Mouse (Mus musculus) hindbrain, postnatal 0 days (tissue): ENCODE measurements at regions not wholly inside any gene's neighbourhood (a gene's known extent, or its start where the extent isn't known, plus 50 kb on each side); places are given as distances from the start of the nearest gene placed in this dataset.

ENCODE experiments used
- ATAC-seq: fragments of 200-750 bp; cut with Nextera tagmentation; 2 replicates; pipeline ENCODE4 v1.8.0; 2017; ENCODE audit warnings: mild to moderate bottlenecking, moderate TSS enrichment, moderate library complexity
- DNase-seq: peaks from one replicate; pipeline ENCODE4 v3.0.0-alpha.2; 2015; ENCODE audit warnings: low spot score
- H3K27ac ChIP-seq: fragments of 300-500 bp; sonication (generic); 2 replicates; pipeline ENCODE4 v1.5.1; 2014; ENCODE audit warnings: mild to moderate bottlenecking
- H3K27me3 ChIP-seq: fragments of 300-500 bp; sonication (generic); 2 replicates; pipeline ENCODE4 v1.6.1; 2014; ENCODE audit warnings: low read length, mixed read lengths; ENCODE audit not compliant: insufficient read depth
- H3K36me3 ChIP-seq: fragments of 300-500 bp; sonication (generic); 2 replicates; pipeline ENCODE4 v1.6.1; 2014; ENCODE audit warnings: low read length, mixed read lengths; ENCODE audit not compliant: insufficient read depth
- H3K4me1 ChIP-seq: fragments of 300-500 bp; sonication (generic); 2 replicates; pipeline ENCODE4 v1.6.1; 2014; ENCODE audit warnings: antibody characterized with exemption, low read length, mixed read lengths; ENCODE audit not compliant: insufficient read depth
- H3K4me2 ChIP-seq: fragments of 300-500 bp; sonication (generic); 2 replicates; pipeline ENCODE4 v1.6.1; 2014; ENCODE audit warnings: low read depth, mild to moderate bottlenecking, low read length, moderate library complexity, mixed read lengths
- H3K4me3 ChIP-seq: fragments of 300-500 bp; sonication (generic); 2 replicates; pipeline ENCODE4 v1.5.1; 2014; ENCODE audit warnings: low read length
- H3K9ac ChIP-seq: fragments of 300-500 bp; sonication (generic); replicated peaks from 2 replicates; pipeline ENCODE4 v1.6.1; 2014; ENCODE audit warnings: mild to moderate bottlenecking, low read length, moderate library complexity, mixed read lengths
- H3K9me3 ChIP-seq: fragments of 300-500 bp; sonication (generic); 2 replicates; pipeline ENCODE4 v1.6.1; 2016; ENCODE audit warnings: low read length, mixed read lengths
- CTCF ChIP-seq: IDR thresholded peaks from 2 replicates; pipeline ENCODE4 v1.5.1; 2016; ENCODE audit warnings: antibody characterized with exemption, control low read depth, low read depth
- WGBS: fragments of 180-500 bp; shearing (Covaris S2); extraction: QIAGEN DNeasy Blood & Tissue Kit; methylation state at CpG from one replicate; pipeline ENCODE4 v1.1.7; 2014; 5-methylcytosine and 5-hydroxymethylcytosine counted together

DNA sequence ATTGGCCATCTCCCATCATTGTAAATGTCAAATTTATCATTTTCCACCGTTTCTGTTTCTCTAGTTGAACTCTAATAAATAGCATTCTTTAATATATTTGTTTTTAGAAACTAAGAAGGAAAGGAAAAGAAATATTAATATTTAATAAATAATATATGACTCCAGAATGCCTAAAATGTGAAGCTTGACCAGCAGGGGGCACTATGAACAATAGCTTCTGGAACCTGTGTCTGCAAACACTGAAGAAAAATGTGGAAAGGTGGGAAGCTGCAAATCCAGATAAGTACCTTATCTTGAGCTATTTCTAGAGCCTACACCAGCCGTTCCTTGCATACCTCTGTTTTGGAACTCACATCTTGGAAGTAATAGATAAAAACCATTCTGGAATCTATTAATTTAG, 493.7 kb upstream of the Lingo2 start:
- H3K9me3 ChIP-seq, result no peaks in the 10 kb centered on the region
- H3K4me1 ChIP-seq, result no peaks in the 10 kb centered on the region
- DNase-seq, result peak; percentile 2
- TF ChIP-seq CTCF, result 0 out of 2 replicates have a peak, but pooled peaks have one; percentile 20
- H3K27me3 ChIP-seq, result no peaks in the 10 kb centered on the region
- WGBS, result 70% methylated on average over 2 of the region's 2 CpGs
- H3K4me2 ChIP-seq, result no peak overlapping the region
- no peak overlapping the region for H3K27ac ChIP-seq
- H3K36me3 ChIP-seq, result no peaks in the 10 kb centered on the region
- no peak for ATAC-seq
- no peak overlapping the region for H3K9ac ChIP-seq
- no peak overlapping the region for H3K4me3 ChIP-seq

DNA sequence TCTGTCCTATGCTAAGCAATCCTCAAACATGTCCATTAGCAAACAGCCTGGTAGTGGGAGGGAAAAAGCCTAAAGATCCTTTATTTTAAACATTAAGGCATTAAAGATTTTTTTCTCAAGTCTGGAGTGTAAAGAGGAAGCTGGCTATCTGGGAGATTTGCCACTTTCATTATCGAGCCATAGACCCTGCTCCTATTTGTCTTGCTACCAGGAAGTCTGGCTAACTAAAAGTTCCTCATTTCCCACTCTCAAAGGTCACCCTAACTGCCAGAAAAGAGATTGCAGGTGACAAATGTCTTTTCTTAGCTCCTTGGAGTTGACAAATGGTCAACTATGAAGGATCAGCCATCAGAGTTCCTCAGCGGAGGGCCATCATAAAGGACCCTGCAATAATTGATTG, 461.2 kb upstream of the Lingo2 start:
- Histone ChIP-seq H3K4me2 (no peak overlapping the region), H3K9me3 (no peaks in the 10 kb centered on the region), H3K9ac (no peak overlapping the region), H3K27me3 (no peaks in the 10 kb centered on the region), H3K4me3 (no peak overlapping the region), H3K27ac (no peak overlapping the region), H3K4me1 (no peaks in the 10 kb centered on the region), H3K36me3 (no peaks in the 10 kb centered on the region)
- TF ChIP-seq CTCF, result no peak
- ATAC-seq (no peak), DNase-seq (no peak)
- 96% methylated on average over 2 of the region's 2 CpGs for WGBS

DNA sequence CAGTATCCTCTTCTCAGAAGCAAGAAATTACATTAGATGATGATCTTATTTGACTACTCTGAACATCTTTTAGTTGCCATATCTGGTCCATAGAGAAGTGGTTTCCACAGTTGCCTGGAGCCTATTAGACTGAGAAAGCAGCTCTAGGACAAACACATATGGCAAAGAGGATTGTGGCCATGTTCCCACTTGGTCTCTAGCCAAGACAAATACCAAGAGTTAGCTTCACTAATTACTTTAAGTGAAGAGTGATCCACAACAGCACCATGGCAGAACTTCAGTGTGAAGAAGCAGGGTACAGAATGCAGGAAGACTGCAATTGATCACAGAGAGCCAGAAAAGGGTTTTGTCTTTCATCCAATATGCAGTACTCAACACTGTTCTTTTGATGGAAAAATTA, 436.6 kb upstream of the Lingo2 start:
- Histone ChIP-seq H3K4me1 (no peaks in the 10 kb centered on the region), H3K27me3 (no peaks in the 10 kb centered on the region), H3K4me3 (no peak overlapping the region), H3K9ac (no peak overlapping the region), H3K9me3 (no peaks in the 10 kb centered on the region), H3K4me2 (no peak overlapping the region), H3K36me3 (no peaks in the 10 kb centered on the region), H3K27ac (no peak overlapping the region)
- ATAC-seq (no peak), DNase-seq (peak; percentile 16)
- TF ChIP-seq CTCF, result no peak

DNA sequence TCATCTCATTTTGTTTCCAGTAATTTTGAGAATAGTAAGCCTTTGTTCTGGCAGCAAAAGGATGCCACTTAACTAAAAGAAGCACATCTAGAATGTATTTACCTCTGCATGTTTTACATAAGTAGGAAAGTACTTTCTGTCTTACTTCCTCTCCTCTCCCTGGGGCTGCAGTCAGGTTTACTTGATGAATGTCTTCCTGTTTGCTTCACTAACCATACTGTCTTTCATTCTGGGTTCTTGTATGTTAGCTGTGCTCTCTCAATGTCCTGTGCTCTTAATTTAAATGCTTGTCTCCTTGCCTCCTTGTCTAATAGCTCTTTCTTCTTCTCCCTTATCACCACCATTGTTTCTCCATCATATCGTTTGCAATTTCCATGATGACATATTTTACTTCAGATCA, 435.3 kb upstream of the Lingo2 start:
- Histone ChIP-seq H3K36me3 (no peaks in the 10 kb centered on the region), H3K4me2 (no peak overlapping the region), H3K27ac (no peak overlapping the region), H3K4me1 (no peaks in the 10 kb centered on the region), H3K9me3 (no peaks in the 10 kb centered on the region), H3K4me3 (no peak overlapping the region), H3K9ac (no peak overlapping the region), H3K27me3 (no peaks in the 10 kb centered on the region)
- ATAC-seq (no peak), DNase-seq (peak; percentile 6)
- TF ChIP-seq CTCF, result no peak
- 21% methylated on average over 1 of the region's 1 CpGs for WGBS

DNA sequence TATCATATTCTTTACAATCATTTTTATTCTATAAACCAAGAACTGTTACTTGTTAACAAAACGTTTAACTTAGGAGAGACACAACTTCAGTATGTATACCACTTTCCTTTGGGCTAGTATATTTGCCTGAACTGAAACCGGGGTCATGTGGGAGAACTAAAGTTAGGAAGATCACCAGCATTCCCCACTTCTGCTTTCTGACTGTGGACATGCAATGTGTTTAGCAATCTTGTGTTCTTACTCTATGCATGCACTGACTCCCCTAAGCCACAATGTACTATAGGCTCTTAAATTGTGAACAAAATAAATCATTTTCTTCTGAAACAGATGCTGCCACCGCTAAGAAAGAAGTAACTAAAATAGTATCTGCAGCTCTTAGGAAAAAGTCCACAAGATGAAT, 412.7 kb upstream of the Lingo2 start:
- WGBS, result 71% methylated on average over 3 of the region's 3 CpGs
- DNase-seq, result no peak
- Histone ChIP-seq H3K4me3 (no peak overlapping the region), H3K9ac (no peak overlapping the region), H3K4me2 (no peak overlapping the region), H3K27ac (no peak overlapping the region), H3K27me3 (no peaks in the 10 kb centered on the region), H3K9me3 (peaks cover 4% of the 10 kb centered on the region; the same call in 1 of the 2 replicates), H3K4me1 (no peaks in the 10 kb centered on the region), H3K36me3 (no peaks in the 10 kb centered on the region)
- no peak for ATAC-seq
- no peak for TF ChIP-seq CTCF

DNA sequence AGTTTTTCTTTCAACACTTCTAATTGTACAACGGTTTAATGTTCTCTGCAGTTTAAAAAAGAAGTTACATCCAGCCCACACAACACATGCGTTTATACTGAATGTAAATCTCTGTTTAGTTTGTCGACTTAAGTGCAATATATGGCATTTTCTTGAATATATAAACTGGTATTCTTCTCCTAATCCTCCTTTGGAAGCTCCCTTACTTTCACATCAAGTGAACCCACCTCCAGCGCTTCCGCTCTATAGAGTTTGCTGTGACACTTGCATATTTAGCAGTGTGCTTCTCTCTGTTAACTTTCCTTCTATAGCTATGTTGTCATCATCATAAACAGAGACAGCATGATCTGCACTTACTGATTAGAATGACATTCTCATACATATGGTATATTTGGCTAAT, 409.7 kb upstream of the Lingo2 start:
- ATAC-seq (no peak), DNase-seq (no peak)
- Histone ChIP-seq H3K9ac (no peak overlapping the region), H3K4me1 (no peaks in the 10 kb centered on the region), H3K4me2 (no peak overlapping the region), H3K27me3 (no peaks in the 10 kb centered on the region), H3K4me3 (no peak overlapping the region), H3K36me3 (no peaks in the 10 kb centered on the region), H3K9me3 (peaks cover 4% of the 10 kb centered on the region; the same call in 1 of the 2 replicates), H3K27ac (no peak overlapping the region)
- no peak for TF ChIP-seq CTCF
- 90% methylated on average over 5 of the region's 5 CpGs for WGBS

DNA sequence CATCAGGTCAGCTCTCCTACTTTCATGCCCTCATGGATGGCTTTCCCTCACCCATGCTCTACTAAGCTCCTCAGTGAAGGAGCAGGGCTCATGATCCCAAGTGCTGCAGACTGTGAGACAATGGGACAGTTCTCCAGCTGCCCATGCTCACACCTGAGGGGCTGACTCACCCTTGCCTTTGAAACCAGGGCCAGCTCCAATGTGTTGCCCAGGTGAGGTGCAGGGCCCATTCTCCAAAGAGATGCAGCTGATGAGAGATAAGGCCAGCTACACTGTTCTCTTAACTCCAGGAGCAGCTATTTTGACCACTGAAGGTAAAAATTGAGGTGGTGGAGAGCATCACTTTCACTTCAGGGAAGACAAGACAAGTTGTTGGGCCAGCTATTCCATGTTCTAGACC, 386.8 kb upstream of the Lingo2 start:
- H3K4me1 ChIP-seq, result no peaks in the 10 kb centered on the region
- H3K4me2 ChIP-seq, result no peak overlapping the region
- no peaks in the 10 kb centered on the region for H3K36me3 ChIP-seq
- no peak overlapping the region for H3K4me3 ChIP-seq
- no peak for DNase-seq
- ATAC-seq, result no peak
- H3K27ac ChIP-seq, result no peak overlapping the region
- no peak for TF ChIP-seq CTCF
- no peaks in the 10 kb centered on the region for H3K27me3 ChIP-seq
- H3K9me3 ChIP-seq, result no peaks in the 10 kb centered on the region
- H3K9ac ChIP-seq, result no peak overlapping the region
